Mouse (Mus musculus) E14TG2a.4 (cell line): ENCODE results near the gene Espl1.
"Not testable (repeated sequence)": the region's sequence is repeated elsewhere in the genome, so short reads cannot be mapped to it uniquely, and the experiment has no call there.

Experiments
- H3K27me3 ChIP-seq: 2 replicates; pipeline ENCODE4 v1.6.1; 2014; ENCODE audit warnings: low read length, control low read depth; ENCODE audit not compliant: insufficient read depth
- H3K36me3 ChIP-seq: 2 replicates; pipeline ENCODE4 v1.6.1; 2014; ENCODE audit warnings: low read length, control low read depth; ENCODE audit not compliant: insufficient read depth
- H3K4me1 ChIP-seq: replicated peaks from 2 replicates; pipeline ENCODE4 v1.6.1; 2014; ENCODE audit warnings: low read depth, low read length, control low read depth
- H3K4me3 ChIP-seq: replicated peaks from 2 replicates; pipeline ENCODE4 v1.5.1; 2014; ENCODE audit warnings: mild to moderate bottlenecking, low read length
- H3K9me3 ChIP-seq: 2 replicates; pipeline ENCODE4 v1.6.1; 2014; ENCODE audit warnings: low read length, control low read depth
- CTCF ChIP-seq: conservative IDR thresholded peaks from 2 replicates; pipeline ENCODE4 v1.5.1; 2014; ENCODE audit warnings: low read length
- NANOG ChIP-seq: IDR thresholded peaks from 2 replicates; pipeline ENCODE4 v1.6.1; 2014; ENCODE audit warnings: borderline replicate concordance, low read length, mixed read lengths
- POU5F1 ChIP-seq: IDR thresholded peaks from 2 replicates; pipeline ENCODE4 v1.6.1; 2014; ENCODE audit warnings: low read length, borderline replicate concordance

The Espl1 gene

DNA sequence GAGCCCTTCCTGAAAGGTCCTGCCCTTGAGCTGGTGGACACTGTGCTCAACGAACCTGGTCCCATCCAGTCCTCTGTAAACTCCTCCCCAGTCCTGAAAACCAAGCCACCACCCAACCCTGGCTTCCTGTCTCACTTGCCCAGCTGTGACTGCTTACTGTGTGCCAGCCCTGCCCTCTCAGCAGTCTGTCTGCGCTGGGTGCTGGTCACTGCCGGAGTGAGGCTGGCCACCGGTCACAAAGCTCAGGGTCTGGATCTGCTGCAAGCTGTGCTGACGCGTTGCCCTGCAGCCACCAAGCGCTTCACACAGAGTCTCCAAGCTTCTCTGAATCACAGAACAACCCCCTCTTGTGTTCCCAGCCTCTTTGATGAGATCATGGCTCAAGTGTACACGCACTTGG, 19.2 kb downstream of the Espl1 start:
- Histone ChIP-seq H3K9me3 (no peaks in the 10 kb centered on the region), H3K36me3 (peaks cover 98% of the 10 kb centered on the region), H3K4me3 (0 out of 2 replicates have a peak overlapping the region, but pooled peaks have one; percentile 10), H3K4me1 (peaks cover 15% of the 10 kb centered on the region), H3K27me3 (no peaks in the 10 kb centered on the region)
- TF ChIP-seq NANOG, result no peak
- TF ChIP-seq POU5F1, result no peak
- TF ChIP-seq CTCF, result no peak

- TF ChIP-seq NANOG, result no peak
- no peak for TF ChIP-seq POU5F1
- TF ChIP-seq CTCF, result peak; percentile 50
- Histone ChIP-seq H3K9me3 (no peaks in the 10 kb centered on the region), H3K36me3 (peaks cover 98% of the 10 kb centered on the region), H3K27me3 (no peaks in the 10 kb centered on the region), H3K4me3 (no peak overlapping the region), H3K4me1 (peaks cover 15% of the 10 kb centered on the region)
Measured at GRCm38 (mm10) chr15:102316263-102316662, 20.2 kb downstream of the Espl1 start.

- peak overlapping the region; percentile 75 for H3K4me3 ChIP-seq
- no peaks in the 10 kb centered on the region for H3K9me3 ChIP-seq
- no peaks in the 10 kb centered on the region for H3K27me3 ChIP-seq
- peaks cover 24% of the 10 kb centered on the region for H3K4me1 ChIP-seq
- peaks cover 70% of the 10 kb centered on the region for H3K36me3 ChIP-seq
- TF ChIP-seq NANOG (no peak), POU5F1 (no peak), CTCF (no peak)
Measured at GRCm38 (mm10) chr15:102324654-102325473, 28.8 kb downstream of the Espl1 start.

DNA sequence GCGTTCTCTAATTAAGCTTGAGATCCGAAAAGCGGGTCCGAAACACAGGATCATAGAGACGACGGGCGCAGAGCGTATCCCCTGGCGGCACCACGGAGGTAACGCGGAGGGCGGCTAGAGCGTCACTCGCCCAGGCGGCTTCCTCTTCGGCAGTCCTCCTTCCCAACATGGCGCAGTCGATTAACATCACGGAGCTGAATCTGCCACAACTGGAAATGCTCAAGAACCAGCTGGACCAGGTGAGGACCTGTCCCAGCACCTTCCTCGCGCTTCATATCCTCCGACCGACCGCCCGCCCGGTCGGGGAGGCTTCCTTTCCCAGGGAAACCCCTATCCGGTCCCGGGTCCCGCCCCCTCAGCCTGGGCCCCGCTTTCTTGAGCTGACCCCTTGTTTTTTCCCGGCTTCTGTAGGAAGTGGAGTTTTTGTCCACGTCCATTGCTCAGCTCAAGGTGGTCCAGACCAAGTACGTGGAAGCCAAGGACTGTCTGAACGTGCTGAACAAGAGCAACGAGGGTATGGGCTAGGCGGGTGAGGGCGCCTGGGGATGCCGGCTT, 30.0 kb downstream of the Espl1 start, which contains the start of gene Pfdn5:
Gene Pfdn5 (plus strand): TSS at position 95 of the 555 bp plus-strand sequence.
- TF ChIP-seq NANOG, result no peak
- no peak; the same call in 1 of the 2 replicates for TF ChIP-seq CTCF
- no peak for TF ChIP-seq POU5F1
- Histone ChIP-seq H3K9me3 (no peaks in the 10 kb centered on the region), H3K4me1 (peaks cover 27% of the 10 kb centered on the region), H3K4me3 (peak within 1 kb of the TSS; percentile 95), H3K36me3 (peaks cover 70% of the 10 kb centered on the region), H3K27me3 (no peaks in the 10 kb centered on the region)

- Histone ChIP-seq H3K27me3 (no peaks in the 10 kb centered on the region), H3K4me3 (peak overlapping the region; percentile 95), H3K36me3 (peaks cover 63% of the 10 kb centered on the region), H3K9me3 (no peaks in the 10 kb centered on the region), H3K4me1 (peaks cover 31% of the 10 kb centered on the region)
- TF ChIP-seq POU5F1, result no peak
- TF ChIP-seq NANOG, result no peak
- TF ChIP-seq CTCF, result no peak
Measured at GRCm38 (mm10) chr15:102326892-102327291, 30.8 kb downstream of the Espl1 start.

DNA sequence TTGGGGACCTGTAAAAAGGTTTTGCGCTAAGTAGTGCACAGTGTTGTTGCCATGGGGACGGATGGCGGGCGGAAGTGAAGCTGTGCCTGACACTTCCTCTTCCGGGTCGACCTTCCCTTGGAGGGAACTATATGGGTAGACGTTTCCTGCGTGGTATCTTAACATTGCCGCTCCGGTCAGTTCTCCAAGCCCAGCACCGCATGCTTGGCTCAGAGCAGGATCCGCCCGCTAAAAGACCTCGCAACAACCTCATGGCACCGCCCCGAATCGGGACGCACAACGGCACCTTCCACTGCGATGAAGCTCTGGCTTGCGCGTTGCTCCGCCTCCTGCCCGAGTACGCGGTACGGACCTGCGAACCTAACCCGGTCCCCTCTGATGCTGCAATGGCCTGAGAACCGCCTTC, 35.5 kb downstream of the Espl1 start, which contains the start of gene Myg1:
Gene Myg1 (plus strand): TSS at position 100 of the 406 bp plus-strand sequence.
- Histone ChIP-seq H3K36me3 (peaks cover 79% of the 10 kb centered on the region), H3K9me3 (no peaks in the 10 kb centered on the region), H3K4me3 (peak within 1 kb of the TSS; percentile 95), H3K4me1 (peaks cover 48% of the 10 kb centered on the region), H3K27me3 (no peaks in the 10 kb centered on the region)
- TF ChIP-seq CTCF, result no peak
- TF ChIP-seq POU5F1, result no peak
- TF ChIP-seq NANOG, result no peak

DNA sequence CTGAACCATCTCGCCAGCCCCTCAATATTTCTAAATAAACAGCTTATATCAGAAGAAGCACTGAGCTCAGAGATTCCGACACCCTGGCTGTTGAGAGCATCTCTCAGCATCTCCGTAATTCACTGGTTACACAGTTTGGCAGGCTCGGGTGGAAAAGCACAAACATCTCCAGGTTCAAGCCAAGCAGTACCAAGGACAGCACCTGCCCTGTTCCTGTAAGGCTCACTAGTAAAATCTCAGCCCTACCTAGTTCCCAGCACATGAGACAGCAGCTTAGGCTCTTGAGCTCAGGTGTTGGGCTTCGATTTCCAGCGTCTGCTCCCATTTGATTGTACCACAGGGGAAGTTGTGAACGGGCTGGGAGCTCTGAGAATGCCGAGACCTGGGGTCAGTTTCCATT, 39.2 kb downstream of the Espl1 start:
- H3K9me3 ChIP-seq, result no peaks in the 10 kb centered on the region
- H3K36me3 ChIP-seq, result peaks cover 88% of the 10 kb centered on the region
- H3K4me1 ChIP-seq, result peaks cover 43% of the 10 kb centered on the region
- H3K4me3 ChIP-seq, result no peak overlapping the region
- no peak for TF ChIP-seq POU5F1
- TF ChIP-seq CTCF, result no peak
- no peak for TF ChIP-seq NANOG
- H3K27me3 ChIP-seq, result no peaks in the 10 kb centered on the region

- TF ChIP-seq CTCF, result 0 out of 2 replicates have a peak, but pooled peaks have one; percentile 8
- H3K4me1 ChIP-seq, result peaks cover 45% of the 10 kb centered on the region
- not testable (repeated sequence) for H3K27me3 ChIP-seq, H3K4me3 ChIP-seq, H3K9me3 ChIP-seq
- H3K36me3 ChIP-seq, result peaks cover 86% of the 10 kb centered on the region
Measured at GRCm38 (mm10) chr15:102335925-102336324, 39.9 kb downstream of the Espl1 start.

GRCm38 (mm10) chr15:102336946-102337345, 40.9 kb downstream of the Espl1 start:
- H3K4me3 ChIP-seq, result no peak overlapping the region
- H3K4me1 ChIP-seq, result peaks cover 39% of the 10 kb centered on the region
- H3K27me3 ChIP-seq, result no peaks in the 10 kb centered on the region
- H3K36me3 ChIP-seq, result peaks cover 88% of the 10 kb centered on the region
- no peak for TF ChIP-seq POU5F1
- no peak for TF ChIP-seq CTCF
- TF ChIP-seq NANOG, result no peak
- H3K9me3 ChIP-seq, result no peaks in the 10 kb centered on the region
